Mouse (Mus musculus) spleen, postnatal 36 days (tissue): Measurements from ENCODE around the gene Sp9.

Experiments used
- DNase-seq, 2 experiments: peaks; one replicate each; pipeline ENCODE4 v3.0.0; 2022; ENCODE audit warnings: low spot score in 2 of 2, mixed read lengths in 1 of 2

The Sp9 gene

GRCm38 (mm10) chr2:73271459-73272161 is at the start of gene Sp9:
Sp9 (plus strand) TSS chr2:73271925.
- DNase-seq, result peak in 1 of 2 experiments; percentile 26

GRCm38 (mm10) chr2:73231081-73231480 is 40.6 kb upstream of the Sp9 start:
- no peak for DNase-seq

- DNase-seq, result no peak
These were observed 30.4 kb upstream of the Sp9 start for GRCm38 (mm10) chr2:73241299-73241698.

GRCm38 (mm10) chr2:73248701-73249100 is 23.0 kb upstream of the Sp9 start:
- DNase-seq, result no peak

GRCm38 (mm10) chr2:73263172-73263765 is 8.5 kb upstream of the Sp9 start:
- DNase-seq, result no peak

- DNase-seq, result no peak
These were observed 7.7 kb upstream of the Sp9 start for GRCm38 (mm10) chr2:73263794-73264610.

GRCm38 (mm10) chr2:73264611-73265195 is 7.0 kb upstream of the Sp9 start:
- no peak for DNase-seq

- DNase-seq, result no peak
These were observed 5.7 kb upstream of the Sp9 start for GRCm38 (mm10) chr2:73266011-73266410.

GRCm38 (mm10) chr2:73266623-73267022 is 5.1 kb upstream of the Sp9 start:
- DNase-seq, result no peak

GRCm38 (mm10) chr2:73267231-73267630 is 4.5 kb upstream of the Sp9 start:
- DNase-seq, result no peak

- DNase-seq, result no peak
These were observed 3.9 kb upstream of the Sp9 start for GRCm38 (mm10) chr2:73267818-73268217.

GRCm38 (mm10) chr2:73268281-73268680 is 3.4 kb upstream of the Sp9 start:
- DNase-seq, result no peak

GRCm38 (mm10) chr2:73268836-73269395 is 2.8 kb upstream of the Sp9 start:
- DNase-seq, result no peak

GRCm38 (mm10) chr2:73269666-73270065 is 2.1 kb upstream of the Sp9 start:
- DNase-seq, result no peak

- DNase-seq, result no peak
These were observed 1.6 kb upstream of the Sp9 start for GRCm38 (mm10) chr2:73270071-73270592.

GRCm38 (mm10) chr2:73270593-73271458 is 899 bp upstream of the Sp9 start:
- no peak for DNase-seq

GRCm38 (mm10) chr2:73272351-73273248 is 875 bp downstream of the Sp9 start:
- no peak for DNase-seq

- no peak for DNase-seq
These were observed 1.8 kb downstream of the Sp9 start for GRCm38 (mm10) chr2:73273249-73274118.
